Mouse (Mus musculus) hindbrain, embryonic 10.5 days (tissue): ENCODE results near the gene Ice1. TPM values are rescaled to one million over a fixed set of nuclear protein-coding genes. Genes with fewer than 3 reads are reported as not detected.

Source experiments
- DNase-seq: peaks from one replicate; pipeline ENCODE4 v3.0.0-alpha.2; 2017; ENCODE audit warnings: low spot score
- H3K27ac ChIP-seq: fragments of 300-500 bp; sonication (generic); 2 replicates; pipeline ENCODE4 v1.5.1; 2016; ENCODE audit warnings: mild to moderate bottlenecking, moderate library complexity
- H3K27me3 ChIP-seq: fragments of 300-500 bp; sonication (generic); 2 replicates; pipeline ENCODE4 v1.6.1; 2016; ENCODE audit warnings: mild to moderate bottlenecking; ENCODE audit not compliant: poor library complexity, insufficient read depth, severe bottlenecking
- H3K36me3 ChIP-seq: fragments of 300-500 bp; sonication (generic); 2 replicates; pipeline ENCODE4 v1.6.1; 2016; ENCODE audit warnings: mild to moderate bottlenecking, moderate library complexity
- H3K4me1 ChIP-seq: fragments of 300-500 bp; sonication (generic); replicated peaks from 2 replicates; pipeline ENCODE4 v1.6.1; 2016; ENCODE audit warnings: mild to moderate bottlenecking
- H3K4me3 ChIP-seq: fragments of 300-500 bp; sonication (generic); 2 replicates; pipeline ENCODE4 v1.5.1; 2016; ENCODE audit warnings: mild to moderate bottlenecking, moderate library complexity
- H3K9me3 ChIP-seq: fragments of 300-500 bp; sonication (generic); 2 replicates; pipeline ENCODE4 v1.6.1; 2016; ENCODE audit warnings: mild to moderate bottlenecking, moderate library complexity
- WGBS: fragments of 180-500 bp; shearing (Covaris S2); methylation state at CpG from one replicate; pipeline ENCODE4 v1.1.7; 2016; 5-methylcytosine and 5-hydroxymethylcytosine counted together
- polyA plus RNA-seq: library from polyadenylated mRNA; unstranded; fragments of >200 nt; fragmentation: Nextera tagmentation; extraction: Ambion mirVana; gene quantifications from 2 replicates; pipeline ENCODE4 v1.2.1, GENCODE M21; 2016

Gene Ice1
- polyA plus RNA-seq, 1 experiment from 2014 or later: 19.0 TPM

GRCm38 (mm10) chr13:70655570-70655969, 18.1 kb upstream of the Ice1 start:
- peak; percentile 0 for DNase-seq
- Histone ChIP-seq H3K27ac (no peak overlapping the region), H3K4me3 (no peak overlapping the region), H3K4me1 (peaks cover 8% of the 10 kb centered on the region), H3K9me3 (no peaks in the 10 kb centered on the region), H3K27me3 (no peaks in the 10 kb centered on the region), H3K36me3 (no peaks in the 10 kb centered on the region)
- WGBS: 85% methylated on average over 12 of the region's 12 CpGs

GRCm38 (mm10) chr13:70654091-70654770, 16.8 kb upstream of the Ice1 start:
- H3K27ac ChIP-seq: peak overlapping the region; percentile 35; the same call in 1 of the 2 replicates

GRCm38 (mm10) chr13:70653457-70653856, 16.0 kb upstream of the Ice1 start:
- no peaks in the 10 kb centered on the region for H3K27me3 ChIP-seq
- DNase-seq: no peak
- peaks cover 16% of the 10 kb centered on the region for H3K4me1 ChIP-seq
- WGBS: 84% methylated on average over 2 of the region's 2 CpGs
- H3K36me3 ChIP-seq: no peaks in the 10 kb centered on the region
- H3K9me3 ChIP-seq: no peaks in the 10 kb centered on the region
- no peak overlapping the region for H3K4me3 ChIP-seq
- no peak overlapping the region for H3K27ac ChIP-seq

More at GRCm38 (mm10) chr13:70654091-70654770, 16.8 kb upstream of the Ice1 start:
- no peaks in the 10 kb centered on the region for H3K36me3 ChIP-seq
- H3K4me3 ChIP-seq: no peak overlapping the region
- peak; percentile 15 for DNase-seq
- no peaks in the 10 kb centered on the region for H3K9me3 ChIP-seq
- peaks cover 16% of the 10 kb centered on the region for H3K4me1 ChIP-seq
- no peaks in the 10 kb centered on the region for H3K27me3 ChIP-seq
- 70% methylated on average over 5 of the region's 5 CpGs for WGBS

GRCm38 (mm10) chr13:70650011-70650436, 12.6 kb upstream of the Ice1 start:
- Histone ChIP-seq H3K36me3 (no peaks in the 10 kb centered on the region), H3K27ac (no peak overlapping the region), H3K9me3 (no peaks in the 10 kb centered on the region), H3K4me1 (peaks cover 16% of the 10 kb centered on the region), H3K4me3 (no peak overlapping the region), H3K27me3 (no peaks in the 10 kb centered on the region)
- WGBS: 58% methylated on average over 3 of the region's 3 CpGs
- no peak for DNase-seq

- DNase-seq: no peak
- 84% methylated on average over 10 of the region's 10 CpGs for WGBS
- Histone ChIP-seq H3K36me3 (no peaks in the 10 kb centered on the region), H3K4me3 (no peak overlapping the region), H3K27ac (no peak overlapping the region), H3K9me3 (no peaks in the 10 kb centered on the region), H3K27me3 (peaks cover 2% of the 10 kb centered on the region; the same call in 1 of the 2 replicates), H3K4me1 (peaks cover 10% of the 10 kb centered on the region)
These were observed 8.6 kb upstream of the Ice1 start for GRCm38 (mm10) chr13:70645968-70646505.

GRCm38 (mm10) chr13:70644083-70644462, 6.6 kb upstream of the Ice1 start:
- Histone ChIP-seq H3K36me3 (no peaks in the 10 kb centered on the region), H3K27ac (no peak overlapping the region), H3K9me3 (no peaks in the 10 kb centered on the region), H3K4me3 (no peak overlapping the region), H3K4me1 (no peaks in the 10 kb centered on the region), H3K27me3 (peaks cover 4% of the 10 kb centered on the region; the same call in 1 of the 2 replicates)
- DNase-seq: no peak
- 54% methylated on average over 3 of the region's 3 CpGs for WGBS

- 22% methylated on average over 10 of the region's 10 CpGs for WGBS
- peaks cover 2% of the 10 kb centered on the region; the same call in 1 of the 2 replicates for H3K4me1 ChIP-seq
- H3K9me3 ChIP-seq: no peaks in the 10 kb centered on the region
- no peaks in the 10 kb centered on the region for H3K36me3 ChIP-seq
- DNase-seq: peak; percentile 64
- H3K27ac ChIP-seq: no peak overlapping the region
- peaks cover 4% of the 10 kb centered on the region; the same call in 1 of the 2 replicates for H3K27me3 ChIP-seq
- no peak overlapping the region for H3K4me3 ChIP-seq
These were observed 6.1 kb upstream of the Ice1 start for GRCm38 (mm10) chr13:70643408-70644082.

GRCm38 (mm10) chr13:70641941-70642340, 4.5 kb upstream of the Ice1 start:
- Histone ChIP-seq H3K4me3 (no peak overlapping the region), H3K36me3 (no peaks in the 10 kb centered on the region), H3K27ac (no peak overlapping the region), H3K27me3 (peaks cover 4% of the 10 kb centered on the region; the same call in 1 of the 2 replicates), H3K4me1 (peaks cover 6% of the 10 kb centered on the region; the same call in 1 of the 2 replicates), H3K9me3 (0 out of 2 replicates have a peak, but pooled peaks cover 2% of the 10 kb centered on the region)
- no peak for DNase-seq
- 74% methylated on average over 4 of the region's 4 CpGs for WGBS

- 92% methylated on average over 5 of the region's 5 CpGs for WGBS
- Histone ChIP-seq H3K9me3 (0 out of 2 replicates have a peak, but pooled peaks cover 2% of the 10 kb centered on the region), H3K27ac (no peak overlapping the region), H3K4me3 (no peak overlapping the region), H3K4me1 (peaks cover 12% of the 10 kb centered on the region), H3K27me3 (peaks cover 4% of the 10 kb centered on the region; the same call in 1 of the 2 replicates), H3K36me3 (no peaks in the 10 kb centered on the region)
- DNase-seq: no peak
These were observed 3.9 kb upstream of the Ice1 start for GRCm38 (mm10) chr13:70641381-70641780.

- WGBS: 89% methylated on average over 3 of the region's 3 CpGs
- DNase-seq: no peak
- 0 out of 2 replicates have a peak, but pooled peaks cover 2% of the 10 kb centered on the region for H3K9me3 ChIP-seq
- no peak overlapping the region for H3K27ac ChIP-seq
- H3K4me3 ChIP-seq: no peak overlapping the region
- no peaks in the 10 kb centered on the region for H3K36me3 ChIP-seq
- H3K4me1 ChIP-seq: peaks cover 24% of the 10 kb centered on the region
- peaks cover 4% of the 10 kb centered on the region; the same call in 1 of the 2 replicates for H3K27me3 ChIP-seq
These were observed 2.2 kb upstream of the Ice1 start for GRCm38 (mm10) chr13:70639639-70640038.

GRCm38 (mm10) chr13:70637662-70638291, 343 bp upstream of the Ice1 start:
- DNase-seq: peak; percentile 94
- peak overlapping the region; percentile 98 for H3K27ac ChIP-seq
- under 1% methylated on average over 42 of the region's 42 CpGs for WGBS
- H3K27me3 ChIP-seq: peaks cover 4% of the 10 kb centered on the region; the same call in 1 of the 2 replicates
- H3K4me1 ChIP-seq: peaks cover 24% of the 10 kb centered on the region
- 0 out of 2 replicates have a peak, but pooled peaks cover 2% of the 10 kb centered on the region for H3K9me3 ChIP-seq
- H3K36me3 ChIP-seq: no peaks in the 10 kb centered on the region
- peak overlapping the region; percentile 91 for H3K4me3 ChIP-seq

GRCm38 (mm10) chr13:70636706-70637105, 728 bp downstream of the Ice1 start:
- 33% methylated on average over 10 of the region's 10 CpGs for WGBS
- H3K4me3 ChIP-seq: peak overlapping the region; percentile 91
- H3K27me3 ChIP-seq: peaks cover 4% of the 10 kb centered on the region; the same call in 1 of the 2 replicates
- peak overlapping the region; percentile 98; the same call in 1 of the 2 replicates for H3K27ac ChIP-seq
- no peaks in the 10 kb centered on the region for H3K36me3 ChIP-seq
- 0 out of 2 replicates have a peak, but pooled peaks cover 2% of the 10 kb centered on the region for H3K9me3 ChIP-seq
- no peak for DNase-seq
- H3K4me1 ChIP-seq: peaks cover 24% of the 10 kb centered on the region
